Mouse (Mus musculus) liver, embryonic 12.5 days (tissue): Measurements from ENCODE around the gene Gm3285. TPM values are rescaled to one million over a fixed set of nuclear protein-coding genes. Genes with fewer than 3 reads are reported as not detected.

Experiments
- ATAC-seq: fragments of 200-750 bp; cut with Nextera tagmentation; 2 replicates; pipeline ENCODE4 v1.8.0; 2017; ENCODE audit warnings: moderate number of reproducible peaks, mild to moderate bottlenecking, moderate library complexity
- H3K27ac ChIP-seq: fragments of 300-500 bp; sonication (generic); 2 replicates; pipeline ENCODE4 v1.5.1; 2016; ENCODE audit warnings: mild to moderate bottlenecking
- H3K27me3 ChIP-seq: fragments of 300-500 bp; sonication (generic); replicated peaks from 2 replicates; pipeline ENCODE4 v1.6.1; 2016; ENCODE audit warnings: mild to moderate bottlenecking, moderate library complexity
- H3K36me3 ChIP-seq: fragments of 300-500 bp; sonication (generic); 2 replicates; pipeline ENCODE4 v1.6.1; 2016; ENCODE audit warnings: mild to moderate bottlenecking, moderate library complexity
- H3K4me1 ChIP-seq: fragments of 300-500 bp; sonication (generic); 2 replicates; pipeline ENCODE4 v1.6.1; 2016
- H3K4me2 ChIP-seq: fragments of 300-500 bp; sonication (generic); 2 replicates; pipeline ENCODE4 v1.6.1; 2016; ENCODE audit warnings: mild to moderate bottlenecking, moderate library complexity
- H3K4me3 ChIP-seq: fragments of 300-500 bp; sonication (generic); 2 replicates; pipeline ENCODE4 v1.5.1; 2016; ENCODE audit warnings: mild to moderate bottlenecking, moderate library complexity
- H3K9ac ChIP-seq: fragments of 300-500 bp; sonication (generic); 2 replicates; pipeline ENCODE4 v1.6.1; 2016; ENCODE audit warnings: mild to moderate bottlenecking, moderate library complexity
- H3K9me3 ChIP-seq: fragments of 300-500 bp; sonication (generic); replicated peaks from 2 replicates; pipeline ENCODE4 v1.6.1; 2016; ENCODE audit warnings: mild to moderate bottlenecking, moderate library complexity
- WGBS: fragments of 180-500 bp; shearing (Covaris S2); methylation state at CpG from one replicate; pipeline ENCODE4 v1.1.7; 2016; ENCODE audit not compliant: insufficient replicate concordance; 5-methylcytosine and 5-hydroxymethylcytosine counted together
- polyA plus RNA-seq: library from polyadenylated mRNA; unstranded; fragments of >200 nt; fragmentation: Nextera tagmentation; extraction: Ambion mirVana; gene quantifications from 2 replicates; pipeline ENCODE4 v1.2.1, GENCODE M21; 2016

The Gm3285 gene
- not detected in 2 replicates for polyA plus RNA-seq

DNA sequence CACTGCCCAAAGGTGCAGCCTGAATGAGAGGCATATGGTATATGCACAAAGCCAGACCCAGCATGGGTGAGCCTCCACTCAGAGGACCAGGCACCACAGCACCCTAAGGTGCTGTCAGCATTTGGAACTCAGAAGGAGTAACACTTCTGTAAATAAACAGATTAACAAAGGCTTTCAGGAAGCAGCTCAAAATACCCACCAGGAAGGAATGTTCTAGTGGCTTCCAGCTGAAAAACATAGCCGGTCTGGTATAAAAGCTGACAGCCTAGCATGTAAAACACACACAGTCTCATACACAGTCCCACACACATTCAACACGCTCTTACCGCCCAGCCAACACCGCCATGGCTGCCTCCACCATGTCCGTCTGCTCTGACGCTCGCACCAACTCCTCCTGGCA, at the start of gene Gm3285:
Gene Gm3285, plus strand, starts transcription at position 301 of the 400 bp plus-strand sequence.
- Histone ChIP-seq H3K9ac (no peak within 1 kb of the TSS), H3K4me2 (no peak within 1 kb of the TSS), H3K36me3 (no peaks in the 10 kb centered on the region), H3K4me1 (0 out of 2 replicates have a peak, but pooled peaks cover 7% of the 10 kb centered on the region), H3K4me3 (no peak within 1 kb of the TSS), H3K9me3 (0 out of 2 replicates have a peak, but pooled peaks cover 4% of the 10 kb centered on the region), H3K27ac (no peak within 1 kb of the TSS), H3K27me3 (peaks cover 14% of the 10 kb centered on the region; the same call in 1 of the 2 replicates)
- no peak for ATAC-seq
- WGBS, result 50% methylated on average over 7 of the region's 7 CpGs

DNA sequence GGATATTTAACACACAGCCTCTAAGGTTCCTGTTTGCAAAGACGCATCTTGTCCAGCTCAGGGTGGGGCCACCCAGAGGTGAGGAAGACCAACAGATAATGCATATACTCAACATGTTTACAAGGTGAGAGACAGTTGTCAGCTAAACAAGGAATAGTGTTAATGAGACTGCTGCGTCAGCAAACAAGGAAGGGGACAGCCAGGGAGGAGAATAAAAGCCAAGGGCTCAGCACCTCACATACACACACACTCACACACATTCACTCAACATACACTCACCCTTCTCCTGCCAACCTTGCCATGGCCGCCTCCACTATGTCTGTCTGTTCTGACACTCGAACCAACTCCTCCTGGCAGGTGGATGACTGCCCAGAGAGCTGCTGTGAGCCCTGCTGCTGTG, 47.4 kb upstream of the Gm3285 start, which contains the start of gene Gm2696:
Gene Gm2696, plus strand, starts transcription at position 301 of the 400 bp plus-strand sequence.
- Histone ChIP-seq H3K36me3 (no peaks in the 10 kb centered on the region), H3K27me3 (no peaks in the 10 kb centered on the region), H3K4me2 (no peak within 1 kb of the TSS), H3K4me3 (no peak within 1 kb of the TSS), H3K27ac (no peak within 1 kb of the TSS), H3K9ac (no peak within 1 kb of the TSS), H3K9me3 (no peaks in the 10 kb centered on the region; the same call in 1 of the 2 replicates), H3K4me1 (no peaks in the 10 kb centered on the region)
- no peak for ATAC-seq
- 35% methylated on average over 4 of the region's 4 CpGs for WGBS

DNA sequence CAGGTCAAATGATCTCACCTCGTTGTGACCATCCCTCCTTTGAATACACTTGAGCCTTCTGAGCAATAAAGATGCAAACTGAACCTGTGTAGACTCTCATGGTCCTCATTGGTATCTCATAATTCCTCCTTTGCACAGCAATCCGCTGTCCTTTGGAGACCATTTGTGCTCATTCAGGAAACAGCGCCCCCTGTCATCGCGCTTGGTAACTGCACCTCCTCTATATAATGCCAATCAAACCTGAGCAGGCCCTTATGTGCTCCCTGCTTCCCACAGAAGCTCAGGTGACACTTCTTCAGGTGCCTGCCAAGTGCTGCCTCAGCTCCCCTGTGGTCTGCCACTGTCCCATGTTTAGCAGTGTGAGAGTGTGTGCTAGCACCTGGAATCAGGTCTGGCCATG, 46.3 kb upstream of the Gm3285 start:
- H3K27me3 ChIP-seq, result no peaks in the 10 kb centered on the region
- no peak overlapping the region for H3K27ac ChIP-seq
- no peak overlapping the region for H3K4me3 ChIP-seq
- H3K9me3 ChIP-seq, result no peaks in the 10 kb centered on the region
- H3K9ac ChIP-seq, result no peak overlapping the region
- WGBS, result 23% methylated on average over 5 of the region's 5 CpGs
- no peak for ATAC-seq
- no peaks in the 10 kb centered on the region for H3K36me3 ChIP-seq
- no peak overlapping the region for H3K4me2 ChIP-seq
- H3K4me1 ChIP-seq, result no peaks in the 10 kb centered on the region

DNA sequence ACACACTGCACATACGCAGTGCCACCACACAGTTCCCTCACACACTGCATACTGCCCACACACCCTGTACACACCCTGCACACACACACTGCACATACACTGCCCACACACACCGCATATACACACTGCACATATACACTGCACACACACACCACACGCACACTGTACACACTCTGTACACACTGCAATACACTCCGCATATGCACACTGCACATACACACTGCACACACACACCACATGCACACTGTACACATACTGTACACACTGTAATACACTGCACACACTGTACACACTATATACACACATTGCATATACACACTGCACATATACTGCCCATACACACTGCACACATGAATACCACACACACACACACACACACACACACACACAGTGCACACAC, 43.3 kb upstream of the Gm3285 start:
- WGBS, result 79% methylated on average over 4 of the region's 4 CpGs
- H3K27ac ChIP-seq, result no peak overlapping the region
- H3K4me2 ChIP-seq, result no peak overlapping the region
- H3K27me3 ChIP-seq, result no peaks in the 10 kb centered on the region
- H3K9ac ChIP-seq, result no peak overlapping the region
- H3K9me3 ChIP-seq, result no peaks in the 10 kb centered on the region
- no peaks in the 10 kb centered on the region for H3K36me3 ChIP-seq
- no peak for ATAC-seq
- no peaks in the 10 kb centered on the region for H3K4me1 ChIP-seq
- H3K4me3 ChIP-seq, result no peak overlapping the region

DNA sequence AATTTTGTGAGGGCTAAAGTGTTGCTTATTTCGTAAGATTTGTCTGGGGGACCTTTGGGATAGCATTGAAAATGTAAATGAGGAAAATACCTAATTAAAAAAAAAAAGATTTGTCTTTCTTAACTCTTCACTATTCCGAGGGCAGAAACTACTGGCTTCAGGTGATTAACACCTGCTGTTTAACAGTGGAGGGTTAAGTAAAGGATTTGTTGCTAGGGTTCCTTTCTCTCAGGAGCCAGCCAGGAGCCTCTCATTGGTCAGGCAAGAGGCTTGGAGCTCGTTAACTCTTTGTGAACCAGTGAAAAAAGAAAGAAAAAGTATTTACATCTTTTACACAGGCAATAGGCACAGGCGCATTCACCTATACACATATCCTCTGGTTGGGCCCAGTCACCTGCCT, 42.6 kb upstream of the Gm3285 start:
- H3K27ac ChIP-seq, result no peak overlapping the region
- no peak overlapping the region for H3K4me3 ChIP-seq
- no peak for ATAC-seq
- WGBS, result 45% methylated on average over 4 of the region's 4 CpGs
- no peaks in the 10 kb centered on the region for H3K27me3 ChIP-seq
- no peaks in the 10 kb centered on the region for H3K36me3 ChIP-seq
- no peaks in the 10 kb centered on the region for H3K4me1 ChIP-seq
- H3K9me3 ChIP-seq, result no peaks in the 10 kb centered on the region
- H3K9ac ChIP-seq, result no peak overlapping the region
- H3K4me2 ChIP-seq, result no peak overlapping the region

DNA sequence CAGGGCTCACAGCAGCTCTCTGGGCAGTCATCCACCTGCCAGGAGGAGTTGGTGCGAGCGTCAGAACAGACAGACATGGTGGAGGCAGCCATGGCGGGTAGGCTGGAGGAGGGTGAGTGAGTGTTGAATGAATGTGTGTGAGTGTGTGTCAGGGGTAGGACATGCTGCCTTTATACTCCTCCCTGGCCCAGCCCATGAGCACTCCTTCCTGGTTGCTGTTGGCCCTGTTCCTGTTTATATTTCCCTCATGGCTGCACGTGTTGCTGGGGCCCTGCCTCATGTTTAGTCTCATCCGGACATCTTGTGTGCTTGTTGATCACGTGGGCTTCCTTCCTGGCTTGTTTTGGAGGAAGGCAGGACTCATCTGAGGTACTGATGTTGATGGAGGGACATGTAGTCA, 34.8 kb upstream of the Gm3285 start, which contains the start of gene Krtap10-4:
Gene Krtap10-4, minus strand, starts transcription at position 145 of the 400 bp plus-strand sequence.
- H3K4me3 ChIP-seq, result no peak within 1 kb of the TSS
- H3K27ac ChIP-seq, result no peak within 1 kb of the TSS
- no peak for ATAC-seq
- no peak within 1 kb of the TSS for H3K4me2 ChIP-seq
- no peaks in the 10 kb centered on the region for H3K9me3 ChIP-seq
- no peaks in the 10 kb centered on the region for H3K4me1 ChIP-seq
- H3K27me3 ChIP-seq, result no peaks in the 10 kb centered on the region
- 47% methylated on average over 6 of the region's 6 CpGs for WGBS
- no peak within 1 kb of the TSS for H3K9ac ChIP-seq
- no peaks in the 10 kb centered on the region for H3K36me3 ChIP-seq

DNA sequence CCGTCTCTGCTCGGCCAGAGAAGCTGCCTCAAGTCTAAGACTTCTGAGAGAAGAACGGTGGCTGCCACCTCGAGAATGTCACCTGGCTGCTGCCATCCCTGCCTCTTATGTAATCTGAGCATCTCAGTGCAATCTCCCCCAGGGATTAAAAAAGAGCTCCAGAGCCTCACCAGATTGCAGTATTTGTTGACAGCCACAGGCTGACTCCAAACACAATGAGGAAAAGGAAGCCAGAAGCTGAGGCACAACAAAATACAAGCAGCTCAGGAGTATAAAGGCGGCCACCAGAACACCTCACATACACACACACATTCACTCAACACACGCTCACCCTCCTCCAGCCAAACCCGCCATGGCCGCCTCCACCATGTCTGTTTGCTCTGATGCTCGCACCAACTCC, 26.1 kb upstream of the Gm3285 start, which contains the start of gene Krtap10-10:
Gene Krtap10-10, plus strand, starts transcription at position 301 of the 400 bp plus-strand sequence.
- H3K4me3 ChIP-seq, result no peak within 1 kb of the TSS
- H3K27ac ChIP-seq, result no peak within 1 kb of the TSS
- H3K36me3 ChIP-seq, result no peaks in the 10 kb centered on the region
- ATAC-seq, result no peak
- H3K4me2 ChIP-seq, result no peak within 1 kb of the TSS
- H3K9me3 ChIP-seq, result no peaks in the 10 kb centered on the region
- H3K27me3 ChIP-seq, result no peaks in the 10 kb centered on the region
- WGBS, result 56% methylated on average over 9 of the region's 9 CpGs
- no peak within 1 kb of the TSS for H3K9ac ChIP-seq
- no peaks in the 10 kb centered on the region for H3K4me1 ChIP-seq

DNA sequence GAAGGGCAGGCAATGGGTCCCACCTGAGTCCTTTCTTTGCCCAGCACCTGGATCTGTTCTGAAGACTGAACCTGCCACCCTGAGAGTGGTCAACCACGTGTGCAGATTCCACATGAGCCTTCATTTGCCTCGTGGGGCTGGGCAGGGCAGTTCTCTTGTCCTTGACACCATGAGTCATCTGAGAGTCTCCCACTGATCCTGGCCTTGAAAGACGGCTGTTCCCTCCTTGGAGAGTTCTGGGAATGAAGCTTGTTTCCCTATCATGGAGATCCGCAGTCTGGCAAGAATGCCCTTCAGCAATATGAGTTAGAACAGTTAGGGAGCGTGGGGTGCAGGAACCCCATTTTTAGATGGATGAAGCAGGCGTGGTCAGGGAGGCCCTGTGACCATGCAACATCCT, 22.8 kb upstream of the Gm3285 start:
- H3K4me1 ChIP-seq, result no peaks in the 10 kb centered on the region
- H3K9me3 ChIP-seq, result no peaks in the 10 kb centered on the region
- H3K27ac ChIP-seq, result no peak overlapping the region
- 54% methylated on average over 6 of the region's 6 CpGs for whole genome bisulfite sequencing
- H3K27me3 ChIP-seq, result no peaks in the 10 kb centered on the region
- H3K4me3 ChIP-seq, result no peak overlapping the region
- ATAC-seq, result no peak
- H3K4me2 ChIP-seq, result no peak overlapping the region
- H3K36me3 ChIP-seq, result no peaks in the 10 kb centered on the region
- H3K9ac ChIP-seq, result no peak overlapping the region

DNA sequence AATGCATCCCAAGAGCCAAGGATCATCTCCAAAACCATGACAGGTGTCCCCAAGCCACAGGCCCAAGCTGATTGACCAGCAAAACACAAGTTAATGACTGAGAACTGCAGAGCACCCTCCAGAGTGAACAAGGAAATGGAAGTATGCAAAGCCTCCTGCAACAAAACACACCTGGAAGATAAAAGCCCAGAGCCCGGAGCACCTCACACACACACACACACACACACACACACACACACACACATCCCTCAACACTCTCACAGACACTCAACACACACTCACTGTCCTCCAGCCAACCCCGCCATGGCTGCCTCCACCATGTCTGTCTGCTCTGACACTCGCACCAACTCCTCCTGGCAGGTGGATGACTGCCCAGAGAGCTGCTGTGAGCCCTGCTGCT, 15.3 kb upstream of the Gm3285 start, which contains the start of gene Gm36176:
Gene Gm36176, plus strand, starts transcription at position 301 of the 400 bp plus-strand sequence.
- no peak within 1 kb of the TSS for H3K9ac ChIP-seq
- H3K36me3 ChIP-seq, result no peaks in the 10 kb centered on the region
- H3K4me1 ChIP-seq, result no peaks in the 10 kb centered on the region
- no peaks in the 10 kb centered on the region for H3K27me3 ChIP-seq
- H3K9me3 ChIP-seq, result no peaks in the 10 kb centered on the region
- H3K4me2 ChIP-seq, result no peak within 1 kb of the TSS
- 29% methylated on average over 3 of the region's 3 CpGs for WGBS
- no peak within 1 kb of the TSS for H3K4me3 ChIP-seq
- ATAC-seq, result no peak
- H3K27ac ChIP-seq, result no peak within 1 kb of the TSS

DNA sequence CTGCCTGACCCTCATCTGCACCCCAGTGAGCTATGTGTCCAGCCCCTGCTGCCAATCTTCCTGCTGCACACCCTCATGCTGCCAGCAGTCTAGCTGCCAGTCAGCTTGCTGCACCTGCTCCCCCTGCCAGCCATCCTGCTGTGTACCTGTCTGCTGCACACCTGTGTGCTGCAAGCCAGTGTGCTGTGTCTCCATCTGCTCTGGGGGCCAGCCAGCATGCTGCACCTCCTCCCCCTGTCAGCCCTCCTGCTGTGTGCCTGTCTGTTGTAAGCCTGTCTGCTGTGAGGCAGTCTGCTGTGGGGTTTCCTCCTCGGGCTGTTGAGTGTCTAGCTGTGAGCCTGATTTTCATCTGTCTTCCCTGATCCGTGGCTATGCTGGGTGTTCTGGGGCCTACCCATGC, 14.8 kb upstream of the Gm3285 start:
- no peak overlapping the region for H3K4me3 ChIP-seq
- 9% methylated on average over 2 of the region's 2 CpGs for WGBS
- H3K36me3 ChIP-seq, result no peaks in the 10 kb centered on the region
- H3K9ac ChIP-seq, result no peak overlapping the region
- H3K4me2 ChIP-seq, result no peak overlapping the region
- no peaks in the 10 kb centered on the region for H3K9me3 ChIP-seq
- ATAC-seq, result no peak
- H3K27me3 ChIP-seq, result no peaks in the 10 kb centered on the region
- no peaks in the 10 kb centered on the region for H3K4me1 ChIP-seq
- H3K27ac ChIP-seq, result no peak overlapping the region

DNA sequence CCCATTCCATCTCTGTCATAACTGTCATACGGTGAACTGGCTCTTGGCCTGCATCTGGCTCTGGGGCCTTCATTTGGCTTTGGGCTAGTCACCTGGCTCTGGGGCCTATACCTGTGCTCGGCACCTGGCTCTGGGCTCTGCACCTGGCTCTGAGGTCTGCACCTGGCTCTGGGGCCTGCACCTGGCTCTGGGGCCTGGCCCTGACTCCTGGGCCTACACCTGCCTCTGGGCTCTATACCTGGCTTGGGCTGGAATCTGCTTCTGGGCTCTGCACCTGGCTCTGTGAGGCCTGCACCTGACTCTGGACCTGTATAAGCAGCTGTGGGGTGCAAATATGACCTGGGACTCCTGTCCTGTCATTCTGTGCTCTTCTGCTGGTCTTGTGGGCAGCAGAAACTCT, 14.2 kb upstream of the Gm3285 start:
- 59% methylated on average over 2 of the region's 2 CpGs for WGBS
- ATAC-seq, result no peak
- H3K4me1 ChIP-seq, result no peaks in the 10 kb centered on the region
- H3K27ac ChIP-seq, result no peak overlapping the region
- no peaks in the 10 kb centered on the region for H3K36me3 ChIP-seq
- no peaks in the 10 kb centered on the region for H3K9me3 ChIP-seq
- H3K9ac ChIP-seq, result no peak overlapping the region
- H3K4me3 ChIP-seq, result no peak overlapping the region
- no peaks in the 10 kb centered on the region; the same call in 1 of the 2 replicates for H3K27me3 ChIP-seq
- H3K4me2 ChIP-seq, result no peak overlapping the region

DNA sequence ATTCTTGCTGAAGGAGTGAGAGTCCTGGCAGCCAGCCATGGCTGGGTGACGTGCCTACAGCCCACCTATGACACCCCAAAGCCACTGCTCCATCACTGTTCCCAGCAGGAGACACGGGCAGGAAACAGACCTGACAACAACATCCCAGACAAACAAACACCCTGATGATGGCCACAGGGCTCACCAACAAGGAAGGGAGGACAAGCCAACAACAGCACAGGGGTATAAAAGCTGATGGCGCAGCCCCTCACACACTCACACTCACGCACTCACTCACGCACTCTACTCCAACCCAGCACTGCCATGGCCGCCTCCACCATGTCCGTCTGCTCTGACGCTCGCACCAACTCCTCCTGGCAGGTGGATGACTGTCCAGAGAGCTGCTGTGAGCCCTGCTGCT, 9.2 kb upstream of the Gm3285 start, which contains the start of gene Gm10318:
Gene Gm10318, plus strand, starts transcription at position 301 of the 400 bp plus-strand sequence.
- Histone ChIP-seq H3K27ac (no peak within 1 kb of the TSS), H3K9ac (no peak within 1 kb of the TSS), H3K4me3 (no peak within 1 kb of the TSS), H3K27me3 (no peaks in the 10 kb centered on the region; the same call in 1 of the 2 replicates), H3K9me3 (no peaks in the 10 kb centered on the region), H3K4me2 (no peak within 1 kb of the TSS), H3K4me1 (no peaks in the 10 kb centered on the region), H3K36me3 (no peaks in the 10 kb centered on the region)
- 58% methylated on average over 9 of the region's 9 CpGs for WGBS
- no peak for ATAC-seq
